Mouse (Mus musculus): ENCODE results near the gene Naif1. TPM values are rescaled to one million over a fixed set of nuclear protein-coding genes. Genes with fewer than 3 reads are reported as not detected.
"Not testable (repeated sequence)": the region's sequence is repeated elsewhere in the genome, so short reads cannot be mapped to it uniquely, and the experiment has no call there.

Naif1 gene
- polyA plus RNA-seq, 1 experiment from 2014 or later, result 4.5 TPM

- Histone ChIP-seq H3K9ac (ENCODE audit: low read length) (no peak overlapping the region), H3K36me3 (ENCODE audit: control insufficient read depth, insufficient read depth, low read length) (no peaks in the 10 kb centered on the region), H3K4me3 (ENCODE audit: control insufficient read depth in 1 of 2, insufficient read depth in 1 of 2, low read depth in 1 of 2, low read length in 2 of 2) (no peak overlapping the region), H3K27me3 (ENCODE audit: control insufficient read depth, insufficient read depth, low read length) (no peaks in the 10 kb centered on the region), H3K27ac (replicated peaks in 1 of 2; ENCODE audit: control insufficient read depth in 1 of 2, insufficient read depth in 1 of 2, low read depth in 2 of 2, low read length in 2 of 2) (peak overlapping the region in 1 of 2 experiments; percentile 73; a peak in 3 of 4 replicates), H3K4me1 (ENCODE audit: control insufficient read depth in 2 of 2, insufficient read depth in 2 of 2, low read length in 2 of 2) (peaks cover 4 to 19% of the 10 kb centered on the region in 2 experiments), H3K4me2 (ENCODE audit: low read length) (no peak overlapping the region), H3K9me3 (ENCODE audit: control insufficient read depth, low read length) (no peaks in the 10 kb centered on the region)
- peak; percentile 73 for ATAC-seq (ENCODE audit: insufficient number of reproducible peaks, insufficient read depth, low FRiP score, low read depth)
- WGBS, result 21% methylated on average over 6 of the region's 6 CpGs
Measured at GRCm38 (mm10) chr2:32464212-32464891, 14.1 kb downstream of the Naif1 start.

GRCm38 (mm10) chr2:32471001-32471680 is 20.9 kb downstream of the Naif1 start:
- no peak overlapping the region for H3K27ac ChIP-seq (replicated peaks in 1 of 2; ENCODE audit: control insufficient read depth in 1 of 2, insufficient read depth in 1 of 2, low read depth in 2 of 2, low read length in 2 of 2)
- H3K4me1 ChIP-seq (ENCODE audit: control insufficient read depth in 2 of 2, insufficient read depth in 2 of 2, low read length in 2 of 2), result peaks cover 0 to 3% of the 10 kb centered on the region in 2 experiments; a peak in 1 of 4 replicates
- H3K4me3 ChIP-seq (ENCODE audit: control insufficient read depth in 1 of 2, insufficient read depth in 1 of 2, low read depth in 1 of 2, low read length in 2 of 2), result no peak overlapping the region
- H3K4me2 ChIP-seq (ENCODE audit: low read length), result no peak overlapping the region
- H3K9me3 ChIP-seq (ENCODE audit: control insufficient read depth, low read length), result no peaks in the 10 kb centered on the region
- no peak for ATAC-seq (ENCODE audit: insufficient number of reproducible peaks, insufficient read depth, low FRiP score, low read depth)
- no peaks in the 10 kb centered on the region for H3K27me3 ChIP-seq (ENCODE audit: control insufficient read depth, insufficient read depth, low read length)
- no peaks in the 10 kb centered on the region for H3K36me3 ChIP-seq (ENCODE audit: control insufficient read depth, insufficient read depth, low read length)
- WGBS, result 54% methylated on average over 6 of the region's 6 CpGs
- no peak overlapping the region for H3K9ac ChIP-seq (ENCODE audit: low read length)

- Histone ChIP-seq H3K4me1 (ENCODE audit: control insufficient read depth in 2 of 2, insufficient read depth in 2 of 2, low read length in 2 of 2) (peaks cover 0 to 3% of the 10 kb centered on the region in 2 experiments; a peak in 1 of 4 replicates), H3K4me3 (ENCODE audit: control insufficient read depth in 1 of 2, insufficient read depth in 1 of 2, low read depth in 1 of 2, low read length in 2 of 2) (no peak overlapping the region), H3K27ac (replicated peaks in 1 of 2; ENCODE audit: control insufficient read depth in 1 of 2, insufficient read depth in 1 of 2, low read depth in 2 of 2, low read length in 2 of 2) (no peak overlapping the region), H3K36me3 (ENCODE audit: control insufficient read depth, insufficient read depth, low read length) (no peaks in the 10 kb centered on the region), H3K4me2 (ENCODE audit: low read length) (no peak overlapping the region), H3K9ac (ENCODE audit: low read length) (no peak overlapping the region), H3K9me3 (ENCODE audit: control insufficient read depth, low read length) (no peaks in the 10 kb centered on the region), H3K27me3 (ENCODE audit: control insufficient read depth, insufficient read depth, low read length) (no peaks in the 10 kb centered on the region)
- ATAC-seq (ENCODE audit: insufficient number of reproducible peaks, insufficient read depth, low FRiP score, low read depth), result no peak
- 84% methylated on average over 6 of the region's 6 CpGs for WGBS
Measured at GRCm38 (mm10) chr2:32471681-32472061, 21.4 kb downstream of the Naif1 start.

- 92% methylated on average over 4 of the region's 9 CpGs for WGBS
- not testable (repeated sequence) for H3K9ac ChIP-seq (ENCODE audit: low read length); ATAC-seq (ENCODE audit: insufficient number of reproducible peaks, insufficient read depth, low FRiP score, low read depth); H3K4me3 ChIP-seq (ENCODE audit: control insufficient read depth in 1 of 2, insufficient read depth in 1 of 2, low read depth in 1 of 2, low read length in 2 of 2); H3K27me3 ChIP-seq (ENCODE audit: control insufficient read depth, insufficient read depth, low read length); H3K36me3 ChIP-seq (ENCODE audit: control insufficient read depth, insufficient read depth, low read length); H3K9me3 ChIP-seq (ENCODE audit: control insufficient read depth, low read length); H3K27ac ChIP-seq (replicated peaks in 1 of 2; ENCODE audit: control insufficient read depth in 1 of 2, insufficient read depth in 1 of 2, low read depth in 2 of 2, low read length in 2 of 2); H3K4me1 ChIP-seq (ENCODE audit: control insufficient read depth in 2 of 2, insufficient read depth in 2 of 2, low read length in 2 of 2); H3K4me2 ChIP-seq (ENCODE audit: low read length)
Measured at GRCm38 (mm10) chr2:32475361-32475760, 25.1 kb downstream of the Naif1 start.

GRCm38 (mm10) chr2:32482351-32482750 is 32.1 kb downstream of the Naif1 start:
- no peak for ATAC-seq (ENCODE audit: insufficient number of reproducible peaks, insufficient read depth, low FRiP score, low read depth)
- H3K4me1 ChIP-seq (ENCODE audit: control insufficient read depth in 2 of 2, insufficient read depth in 2 of 2, low read length in 2 of 2), result peaks cover 8 to 11% of the 10 kb centered on the region in 2 experiments
- H3K9ac ChIP-seq (ENCODE audit: low read length), result no peak overlapping the region
- H3K27ac ChIP-seq (replicated peaks in 1 of 2; ENCODE audit: control insufficient read depth in 1 of 2, insufficient read depth in 1 of 2, low read depth in 2 of 2, low read length in 2 of 2), result no peak overlapping the region
- no peak overlapping the region for H3K4me2 ChIP-seq (ENCODE audit: low read length)
- H3K9me3 ChIP-seq (ENCODE audit: control insufficient read depth, low read length), result 0 out of 2 replicates have a peak, but pooled peaks cover 7% of the 10 kb centered on the region
- H3K27me3 ChIP-seq (ENCODE audit: control insufficient read depth, insufficient read depth, low read length), result no peaks in the 10 kb centered on the region
- no peak overlapping the region for H3K4me3 ChIP-seq (ENCODE audit: control insufficient read depth in 1 of 2, insufficient read depth in 1 of 2, low read depth in 1 of 2, low read length in 2 of 2)
- 88% methylated on average over 8 of the region's 8 CpGs for WGBS
- no peaks in the 10 kb centered on the region for H3K36me3 ChIP-seq (ENCODE audit: control insufficient read depth, insufficient read depth, low read length)

GRCm38 (mm10) chr2:32483179-32483875 is 33.1 kb downstream of the Naif1 start:
- Histone ChIP-seq H3K27ac (replicated peaks in 1 of 2; ENCODE audit: control insufficient read depth in 1 of 2, insufficient read depth in 1 of 2, low read depth in 2 of 2, low read length in 2 of 2) (no peak overlapping the region), H3K4me3 (ENCODE audit: control insufficient read depth in 1 of 2, insufficient read depth in 1 of 2, low read depth in 1 of 2, low read length in 2 of 2) (no peak overlapping the region), H3K4me2 (ENCODE audit: low read length) (no peak overlapping the region), H3K4me1 (ENCODE audit: control insufficient read depth in 2 of 2, insufficient read depth in 2 of 2, low read length in 2 of 2) (peaks cover 8 to 11% of the 10 kb centered on the region in 2 experiments), H3K36me3 (ENCODE audit: control insufficient read depth, insufficient read depth, low read length) (no peaks in the 10 kb centered on the region), H3K9ac (ENCODE audit: low read length) (no peak overlapping the region), H3K27me3 (ENCODE audit: control insufficient read depth, insufficient read depth, low read length) (no peaks in the 10 kb centered on the region), H3K9me3 (ENCODE audit: control insufficient read depth, low read length) (0 out of 2 replicates have a peak, but pooled peaks cover 7% of the 10 kb centered on the region)
- WGBS, result 72% methylated on average over 9 of the region's 9 CpGs
- ATAC-seq (ENCODE audit: insufficient number of reproducible peaks, insufficient read depth, low FRiP score, low read depth), result no peak

GRCm38 (mm10) chr2:32484933-32485332 is 34.7 kb downstream of the Naif1 start:
- H3K9ac ChIP-seq (ENCODE audit: low read length), result no peak overlapping the region; the same call in 1 of the 2 replicates
- 78% methylated on average over 6 of the region's 6 CpGs for WGBS
- H3K4me2 ChIP-seq (ENCODE audit: low read length), result no peak overlapping the region

More at GRCm38 (mm10) chr2:32484933-32485332, 34.7 kb downstream of the Naif1 start:
- Histone ChIP-seq H3K36me3 (ENCODE audit: control insufficient read depth, insufficient read depth, low read length) (no peaks in the 10 kb centered on the region), H3K27ac (replicated peaks in 1 of 2; ENCODE audit: control insufficient read depth in 1 of 2, insufficient read depth in 1 of 2, low read depth in 2 of 2, low read length in 2 of 2) (no peak overlapping the region), H3K27me3 (ENCODE audit: control insufficient read depth, insufficient read depth, low read length) (no peaks in the 10 kb centered on the region), H3K4me1 (ENCODE audit: control insufficient read depth in 2 of 2, insufficient read depth in 2 of 2, low read length in 2 of 2) (peaks cover 8 to 11% of the 10 kb centered on the region in 2 experiments), H3K4me3 (ENCODE audit: control insufficient read depth in 1 of 2, insufficient read depth in 1 of 2, low read depth in 1 of 2, low read length in 2 of 2) (no peak overlapping the region), H3K9me3 (ENCODE audit: control insufficient read depth, low read length) (0 out of 2 replicates have a peak, but pooled peaks cover 2% of the 10 kb centered on the region)
- ATAC-seq (ENCODE audit: insufficient number of reproducible peaks, insufficient read depth, low FRiP score, low read depth), result no peak

Data from heart, embryonic 14.5 days (tissue).